Mouse (Mus musculus) kidney, embryonic 16.5 days (tissue): ENCODE results near the gene Plekhf1. TPM values are rescaled to one million over a fixed set of nuclear protein-coding genes. Genes with fewer than 3 reads are reported as not detected.

Source experiments
- polyA plus RNA-seq: library from polyadenylated mRNA; unstranded; fragments of >200 nt; fragmentation: Nextera tagmentation; extraction: Ambion mirVana; gene quantifications from 2 replicates; pipeline ENCODE4 v1.2.1, GENCODE M21; 2015

The Plekhf1 gene
- polyA plus RNA-seq, 1 experiment from 2014 or later, result 6.3 TPM

Other genes with a start within 250 kb of the Plekhf1 start
- 42.0 and 43.9 TPM in 2 replicates for gene Uri1, start 204.5 kb downstream of the Plekhf1 start, polyA plus RNA-seq
- 59.9 and 63.7 TPM in 2 replicates for gene Ccne1, start 120.5 kb downstream of the Plekhf1 start, polyA plus RNA-seq
- 17.6 and 18.9 TPM in 2 replicates for gene 1600014C10Rik, start 44.8 kb downstream of the Plekhf1 start, polyA plus RNA-seq
- gene Pop4, start 43.4 kb upstream of the Plekhf1 start, polyA plus RNA-seq, result 63.3 and 64.0 TPM in 2 replicates